Mouse (Mus musculus) olfactory bulb, adult 2 months (tissue): ENCODE data around the gene Ltv1.

Experiments used
- CTCF ChIP-seq: fragments of 200-500 bp; IDR thresholded peaks from 2 replicates; pipeline ENCODE4 v1.5.1; 2012; ENCODE audit warnings: low read depth, mild to moderate bottlenecking, low read length, moderate library complexity; ENCODE audit not compliant: insufficient read depth
- POLR2A ChIP-seq: fragments of 200-500 bp; IDR thresholded peaks from 2 replicates; pipeline ENCODE4 v1.6.1; 2012; ENCODE audit warnings: mild to moderate bottlenecking, low read depth, low read length, moderate library complexity; ENCODE audit not compliant: insufficient read depth

DNA sequence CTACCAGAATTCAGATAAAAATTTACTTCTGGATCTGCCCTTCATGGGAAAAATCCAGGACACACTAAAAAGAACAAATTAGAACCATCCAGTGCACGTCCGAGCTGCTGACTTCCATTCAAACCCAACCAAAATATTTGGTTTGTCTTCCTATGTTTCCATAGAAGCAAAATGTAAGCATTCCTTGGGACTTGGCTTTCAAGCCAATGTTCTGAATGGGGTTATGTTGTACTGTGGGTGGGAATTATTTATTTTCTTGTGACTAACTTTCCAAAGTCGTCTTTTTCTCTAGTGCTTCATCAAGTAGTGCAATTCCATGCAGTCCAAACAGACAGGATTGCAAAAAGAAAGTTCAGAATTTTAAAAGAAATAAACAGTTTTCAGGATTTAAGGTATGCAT lies 41.5 kb upstream of the Ltv1 start:
- TF ChIP-seq POLR2A (no peak), CTCF (no peak)
